Mouse (Mus musculus): ENCODE results near the gene Mrpl39. TPM values are rescaled to one million over a fixed set of nuclear protein-coding genes. Genes with fewer than 3 reads are reported as not detected.

Gene Mrpl39
- total RNA-seq, 2 experiments from 2014 or later: 42.4 to 84.4 TPM

GRCm38 (mm10) chr16:84703129-84703768 is 32.3 kb downstream of the Mrpl39 start:
- peak; percentile 32 for ATAC-seq (replicated peaks; ENCODE audit: low FRiP score, low TSS enrichment, poor library complexity, severe bottlenecking)

GRCm38 (mm10) chr16:84702230-84703128 is 33.1 kb downstream of the Mrpl39 start:
- ATAC-seq (replicated peaks; ENCODE audit: low FRiP score, low TSS enrichment, poor library complexity, severe bottlenecking): peak; percentile 51

- no peak for ATAC-seq (replicated peaks; ENCODE audit: low FRiP score, low TSS enrichment, poor library complexity, severe bottlenecking)
These were observed 34.5 kb downstream of the Mrpl39 start for GRCm38 (mm10) chr16:84701041-84701440.

- peak; percentile 71 for ATAC-seq (replicated peaks; ENCODE audit: low FRiP score, low TSS enrichment, poor library complexity, severe bottlenecking)
These were observed 36.8 kb downstream of the Mrpl39 start for GRCm38 (mm10) chr16:84698708-84699107.

GRCm38 (mm10) chr16:84696178-84696577 is 39.4 kb downstream of the Mrpl39 start:
- no peak for ATAC-seq (replicated peaks; ENCODE audit: low FRiP score, low TSS enrichment, poor library complexity, severe bottlenecking)

- no peak for ATAC-seq (replicated peaks; ENCODE audit: low FRiP score, low TSS enrichment, poor library complexity, severe bottlenecking)
These were observed 53.6 kb downstream of the Mrpl39 start for GRCm38 (mm10) chr16:84681991-84682390.

- ATAC-seq (replicated peaks; ENCODE audit: low FRiP score, low TSS enrichment, poor library complexity, severe bottlenecking): no peak
These were observed 54.8 kb downstream of the Mrpl39 start for GRCm38 (mm10) chr16:84680760-84681159.

GRCm38 (mm10) chr16:84677292-84677691 is 58.2 kb downstream of the Mrpl39 start:
- no peak for ATAC-seq (replicated peaks; ENCODE audit: low FRiP score, low TSS enrichment, poor library complexity, severe bottlenecking)

Other genes with a start within 250 kb of the Mrpl39 start
- gene A730009L09Rik, start 220.6 kb downstream of the Mrpl39 start, total RNA-seq (2014; fragmentation: Nextera tagmentation): not detected in 2 replicates
- gene A730009L09Rik, start 220.6 kb downstream of the Mrpl39 start, total RNA-seq (2017): not detected in 2 replicates
- gene Jam2, start 38.4 kb upstream of the Mrpl39 start, total RNA-seq (2014; fragmentation: Nextera tagmentation): not detected in 2 replicates
- gene Jam2, start 38.4 kb upstream of the Mrpl39 start, total RNA-seq (2017): 0.09 TPM in 1 of 2 replicates, not detected in the other
- gene Gabpa, start 99.2 kb upstream of the Mrpl39 start, total RNA-seq (2014; fragmentation: Nextera tagmentation): 43.1 and 46.0 TPM in 2 replicates
- gene Gabpa, start 99.2 kb upstream of the Mrpl39 start, total RNA-seq (2017): 85.5 and 95.2 TPM in 2 replicates
- 546 and 609 TPM in 2 replicates for gene Atp5j, start 99.9 kb upstream of the Mrpl39 start, total RNA-seq (2014; fragmentation: Nextera tagmentation)
- 348 and 446 TPM in 2 replicates for gene Atp5j, start 99.9 kb upstream of the Mrpl39 start, total RNA-seq (2017)